Mouse (Mus musculus) C2C12 (cell line): ENCODE data around the gene B9d2.

Experiments
- CEBPB ChIP-seq: IDR thresholded peaks from one replicate; pipeline ENCODE4 v1.6.1; 2011; ENCODE audit warnings: low read depth, mild to moderate bottlenecking, control low read depth, moderate library complexity
- CTCF ChIP-seq: IDR thresholded peaks from one replicate; pipeline ENCODE4 v1.5.1; 2011; ENCODE audit not compliant: control insufficient read depth, insufficient read depth, insufficient read length
- FOSL1 ChIP-seq: IDR thresholded peaks from one replicate; pipeline ENCODE4 v1.8.0; 2011; ENCODE audit warnings: mild to moderate bottlenecking, low read length; ENCODE audit not compliant: poor library complexity, insufficient read depth, severe bottlenecking
- MAX ChIP-seq: IDR thresholded peaks from one replicate; pipeline ENCODE4 v1.6.1; 2011; ENCODE audit warnings: mild to moderate bottlenecking, control low read depth
- MYOD1 ChIP-seq: IDR thresholded peaks from one replicate; pipeline ENCODE4 v1.6.1; 2011; ENCODE audit warnings: low read depth; ENCODE audit not compliant: control insufficient read depth, insufficient read length
- MYOG ChIP-seq: IDR thresholded peaks from one replicate; pipeline ENCODE4 v1.6.1; 2011; ENCODE audit not compliant: control insufficient read depth, insufficient read length; ENCODE audit errors: extremely low read depth
- USF1 ChIP-seq: IDR thresholded peaks from one replicate; pipeline ENCODE4 v1.6.1; 2011; ENCODE audit warnings: low read depth, mild to moderate bottlenecking, control low read depth, moderate library complexity

GRCm38 (mm10) chr7:25702350-25702749 lies 21.8 kb downstream of the B9d2 start:
- TF ChIP-seq USF1 (no peak), CTCF (no peak), MYOD1 (no peak), CEBPB (no peak), MAX (no peak), FOSL1 (no peak), MYOG (no peak)
